Mouse (Mus musculus) MEL (cell line): ENCODE data around the gene Adamtsl4. TPM values are rescaled to one million over a fixed set of nuclear protein-coding genes. Genes with fewer than 3 reads are reported as not detected.

Source experiments
- DNase-seq: peaks from one replicate; pipeline ENCODE4 v3.0.0; 2011; ENCODE audit warnings: low read depth, low spot score
- H3K27ac ChIP-seq: 2 replicates; pipeline ENCODE4 v1.5.1; 2012; ENCODE audit warnings: low read depth, mild to moderate bottlenecking, control low read depth, low read length, moderate library complexity; ENCODE audit not compliant: control insufficient read depth
- H3K27me3 ChIP-seq, 2 experiments: fragments of 150-350 bp in 1 of 2; sonication (generic) in 1 of 2; 2 replicates each; pipeline ENCODE4 v1.6.1; 2012; ENCODE audit warnings: low read length in 2 of 2, mild to moderate bottlenecking in 2 of 2, improper control_type of control experiment in 1 of 2, moderate library complexity in 1 of 2; ENCODE audit not compliant: insufficient read depth in 2 of 2, control insufficient read depth in 1 of 2
- H3K36me3 ChIP-seq, 2 experiments: 2 replicates each; pipeline ENCODE4 v1.6.1; 2012 to 2014; ENCODE audit warnings: low read length in 2 of 2, improper control_type of control experiment in 1 of 2, inconsistent platforms in 1 of 2, mild to moderate bottlenecking in 1 of 2; ENCODE audit not compliant: insufficient read depth in 2 of 2, control insufficient read depth in 1 of 2
- H3K4me1 ChIP-seq, 2 experiments: fragments of 150-350 bp in 1 of 2; sonication (generic) in 1 of 2; 2 replicates each; pipeline ENCODE4 v1.6.1; 2012; ENCODE audit warnings: low read length in 2 of 2, improper control_type of control experiment in 1 of 2, mild to moderate bottlenecking in 1 of 2; ENCODE audit not compliant: insufficient read depth in 2 of 2, control insufficient read depth in 1 of 2
- H3K4me3 ChIP-seq, 2 experiments: fragments of 150-350 bp in 1 of 2; sonication (generic) in 1 of 2; 2 replicates each; pipeline ENCODE4 v1.5.1; 2012; ENCODE audit warnings: low read depth in 2 of 2, low read length in 2 of 2, mild to moderate bottlenecking in 2 of 2, moderate library complexity in 2 of 2, control low read depth in 1 of 2, improper control_type of control experiment in 1 of 2; ENCODE audit not compliant: control insufficient read depth in 1 of 2, insufficient read depth in 1 of 2
- H3K79me2 ChIP-seq: 2 replicates; pipeline ENCODE4 v1.6.1; 2012; ENCODE audit warnings: mild to moderate bottlenecking, low read length, moderate library complexity; ENCODE audit not compliant: control insufficient read depth, poor library complexity, insufficient read depth
- H3K9ac ChIP-seq: 2 replicates; pipeline ENCODE4 v1.6.1; 2012; ENCODE audit warnings: low read depth, mild to moderate bottlenecking, control low read depth, low read length, moderate library complexity; ENCODE audit not compliant: control insufficient read depth, poor library complexity, severe bottlenecking
- H3K9me3 ChIP-seq: fragments of 150-350 bp; sonication (generic); replicated peaks from 2 replicates; pipeline ENCODE4 v1.6.1; 2012; ENCODE audit warnings: mild to moderate bottlenecking, low read length, improper control_type of control experiment, moderate library complexity; ENCODE audit not compliant: insufficient read depth
- BHLHE40 ChIP-seq: IDR thresholded peaks from 2 replicates; pipeline ENCODE4 v1.6.1; 2012; ENCODE audit warnings: low read depth, mild to moderate bottlenecking, inconsistent platforms, low read length, improper control_type of control experiment, borderline replicate concordance
- CHD1 ChIP-seq: IDR thresholded peaks from 2 replicates; pipeline ENCODE4 v1.6.1; 2012; ENCODE audit warnings: low read depth, mild to moderate bottlenecking, inconsistent platforms, low read length, improper control_type of control experiment
- CHD2 ChIP-seq: IDR thresholded peaks from 2 replicates; pipeline ENCODE4 v1.6.1; 2011; ENCODE audit warnings: low read length, improper control_type of control experiment
- CTCF ChIP-seq, 3 experiments: IDR thresholded peaks in 2 of 3; conservative IDR thresholded peaks in 1 of 3; 2 replicates each; pipeline ENCODE4 v1.5.1; 2011 to 2012; ENCODE audit warnings: low read length in 3 of 3, low read depth in 2 of 3, mild to moderate bottlenecking in 2 of 3, improper control_type of control experiment in 1 of 3, inconsistent platforms in 1 of 3, mixed read lengths in 1 of 3, moderate library complexity in 1 of 3; ENCODE audit not compliant: control insufficient read depth in 1 of 3, insufficient read depth in 1 of 3, poor library complexity in 1 of 3, severe bottlenecking in 1 of 3
- E2F4 ChIP-seq: IDR thresholded peaks from 2 replicates; pipeline ENCODE4 v1.6.1; 2011; ENCODE audit warnings: low read depth, low read length, improper control_type of control experiment, borderline replicate concordance
- ELF1 ChIP-seq: IDR thresholded peaks from 2 replicates; pipeline ENCODE4 v1.6.1; 2014; ENCODE audit warnings: low read depth, mild to moderate bottlenecking, inconsistent platforms, low read length, improper control_type of control experiment, moderate library complexity
- EP300 ChIP-seq, 2 experiments: IDR thresholded peaks; 2 replicates each; pipeline ENCODE4 v1.6.1; 2011; ENCODE audit warnings: improper control_type of control experiment in 2 of 2, low read length in 2 of 2, low read depth in 1 of 2, mild to moderate bottlenecking in 1 of 2
- GABPA ChIP-seq: IDR thresholded peaks from 2 replicates; pipeline ENCODE4 v1.6.1; 2012; ENCODE audit warnings: low read depth, mild to moderate bottlenecking, inconsistent platforms, low read length, improper control_type of control experiment, moderate library complexity
- GATA1 ChIP-seq: IDR thresholded peaks from 2 replicates; pipeline ENCODE4 v1.6.1; 2011; ENCODE audit warnings: low read depth, low read length, improper control_type of control experiment
- HCFC1 ChIP-seq: IDR thresholded peaks from 2 replicates; pipeline ENCODE4 v1.6.1; 2012; ENCODE audit warnings: low read depth, mild to moderate bottlenecking, inconsistent platforms, low read length, improper control_type of control experiment, moderate library complexity
- JUND ChIP-seq: IDR thresholded peaks from 2 replicates; pipeline ENCODE4 v1.6.1; 2011; ENCODE audit warnings: low read depth, mild to moderate bottlenecking, improper control_type of control experiment, low read length
- KAT2A ChIP-seq: conservative IDR thresholded peaks from 2 replicates; pipeline ENCODE4 v1.6.1; 2012; ENCODE audit warnings: low read depth, low read length, improper control_type of control experiment, inconsistent platforms
- MAFK ChIP-seq: IDR thresholded peaks from 2 replicates; pipeline ENCODE4 v1.6.1; 2011; ENCODE audit warnings: low read depth, mild to moderate bottlenecking, low read length, improper control_type of control experiment, borderline replicate concordance
- MAX ChIP-seq: IDR thresholded peaks from 2 replicates; pipeline ENCODE4 v1.6.1; 2011; ENCODE audit warnings: low read length, improper control_type of control experiment
- MAZ ChIP-seq: IDR thresholded peaks from 2 replicates; pipeline ENCODE4 v1.6.1; 2012; ENCODE audit warnings: low read depth, mild to moderate bottlenecking, inconsistent platforms, low read length, improper control_type of control experiment
- MXI1 ChIP-seq: IDR thresholded peaks from 2 replicates; pipeline ENCODE4 v1.6.1; 2011; ENCODE audit warnings: mild to moderate bottlenecking, low read depth, low read length, improper control_type of control experiment
- MYC ChIP-seq: IDR thresholded peaks from 2 replicates; pipeline ENCODE4 v1.6.1; 2011; ENCODE audit warnings: low read depth, mild to moderate bottlenecking, low read length, improper control_type of control experiment, moderate library complexity
- NELFE ChIP-seq: IDR thresholded peaks from 2 replicates; pipeline ENCODE4 v1.6.1; 2011; ENCODE audit warnings: low read depth, low read length, improper control_type of control experiment
- NRF1 ChIP-seq: IDR thresholded peaks from 2 replicates; pipeline ENCODE4 v1.6.1; 2014; ENCODE audit warnings: low read depth, mild to moderate bottlenecking, inconsistent platforms, low read length, improper control_type of control experiment, moderate library complexity; ENCODE audit not compliant: poor library complexity, insufficient read depth, severe bottlenecking
- POLR2A ChIP-seq, 2 experiments: IDR thresholded peaks; 2 replicates each; pipeline ENCODE4 v1.6.1; 2011 to 2012; ENCODE audit warnings: low read length in 2 of 2, mild to moderate bottlenecking in 2 of 2, control low read depth in 1 of 2, improper control_type of control experiment in 1 of 2, low read depth in 1 of 2, moderate library complexity in 1 of 2; ENCODE audit not compliant: control insufficient read depth in 1 of 2, insufficient read depth in 1 of 2, poor library complexity in 1 of 2
- POLR2AphosphoS2 ChIP-seq: IDR thresholded peaks from 2 replicates; pipeline ENCODE4 v1.6.1; 2011; ENCODE audit warnings: low read length, improper control_type of control experiment
- POLR2AphosphoS5 ChIP-seq: IDR thresholded peaks from 2 replicates; pipeline ENCODE4 v1.6.1; 2012; ENCODE audit warnings: low read depth, borderline replicate concordance, mild to moderate bottlenecking, inconsistent platforms, low read length, moderate library complexity, mixed read lengths
- RAD21 ChIP-seq: IDR thresholded peaks from 2 replicates; pipeline ENCODE4 v1.6.1; 2011; ENCODE audit warnings: mild to moderate bottlenecking, low read depth, low read length, improper control_type of control experiment
- RCOR1 ChIP-seq: IDR thresholded peaks from 2 replicates; pipeline ENCODE4 v1.6.1; 2012; ENCODE audit warnings: low read depth, mild to moderate bottlenecking, inconsistent platforms, low read length, improper control_type of control experiment
- SIN3A ChIP-seq: IDR thresholded peaks from 2 replicates; pipeline ENCODE4 v1.6.1; 2012; ENCODE audit warnings: low read length, improper control_type of control experiment, inconsistent platforms
- SMC3 ChIP-seq: IDR thresholded peaks from 2 replicates; pipeline ENCODE4 v1.6.1; 2011; ENCODE audit warnings: low read depth, low read length, improper control_type of control experiment
- TAL1 ChIP-seq: IDR thresholded peaks from 2 replicates; pipeline ENCODE4 v1.6.1; 2012; ENCODE audit warnings: mild to moderate bottlenecking, inconsistent platforms, low read length, moderate library complexity, mixed read lengths
- TBP ChIP-seq: IDR thresholded peaks from 2 replicates; pipeline ENCODE4 v1.8.0; 2011; ENCODE audit warnings: low read depth, low read length, improper control_type of control experiment
- TCF12 ChIP-seq: IDR thresholded peaks from 2 replicates; pipeline ENCODE4 v1.6.1; 2014; ENCODE audit warnings: low read depth, mild to moderate bottlenecking, inconsistent platforms, low read length, improper control_type of control experiment, moderate library complexity
- UBTF ChIP-seq: IDR thresholded peaks from 2 replicates; pipeline ENCODE4 v1.6.1; 2012; ENCODE audit warnings: low read depth, mild to moderate bottlenecking, inconsistent platforms, low read length, improper control_type of control experiment, moderate library complexity, borderline replicate concordance; ENCODE audit not compliant: insufficient read depth
- USF1 ChIP-seq: IDR thresholded peaks from 2 replicates; pipeline ENCODE4 v1.6.1; 2014; ENCODE audit warnings: low read depth, mild to moderate bottlenecking, inconsistent platforms, low read length, improper control_type of control experiment, moderate library complexity
- USF2 ChIP-seq, 2 experiments: IDR thresholded peaks; 2 replicates each; pipeline ENCODE4 v1.6.1; 2011 to 2012; ENCODE audit warnings: improper control_type of control experiment in 2 of 2, low read length in 2 of 2, borderline replicate concordance in 1 of 2, inconsistent platforms in 1 of 2, low read depth in 1 of 2, mild to moderate bottlenecking in 1 of 2; ENCODE audit not compliant: insufficient read depth in 1 of 2
- ZC3H11A ChIP-seq: IDR thresholded peaks from 2 replicates; pipeline ENCODE4 v1.6.1; 2012; ENCODE audit warnings: low read depth, mild to moderate bottlenecking, inconsistent platforms, low read length, improper control_type of control experiment
- ZKSCAN1 ChIP-seq: IDR thresholded peaks from 2 replicates; pipeline ENCODE4 v1.6.1; 2012; ENCODE audit warnings: low read depth, mild to moderate bottlenecking, inconsistent platforms, low read length, improper control_type of control experiment, moderate library complexity
- ZMIZ1 ChIP-seq: IDR thresholded peaks from 2 replicates; pipeline ENCODE4 v1.6.1; 2012; ENCODE audit warnings: low read depth, mild to moderate bottlenecking, inconsistent platforms, low read length, improper control_type of control experiment, moderate library complexity
- ZNF384 ChIP-seq: IDR thresholded peaks from 2 replicates; pipeline ENCODE4 v1.6.1; 2012; ENCODE audit warnings: low read depth, mild to moderate bottlenecking, inconsistent platforms, low read length, improper control_type of control experiment
- polyA plus RNA-seq, 2 experiments: library from polyadenylated mRNA; stranded (reverse) in 1 of 2; unstranded in 1 of 2; fragments of >175 nt in 1 of 2; fragments of >200 nt in 1 of 2; gene quantifications; 2 replicates each; pipeline versions ENCODE4 v1.2.1 to v1.2.4; 2012; ENCODE audit warnings: low replicate concordance in 2 of 2, low read depth in 1 of 2; ENCODE audit not compliant: insufficient read length in 2 of 2, insufficient read depth in 1 of 2, missing spikeins in 1 of 2
- total RNA-seq: library from RNA; depleted of rRNA; stranded (reverse); fragments of 300-350 nt; gene quantifications from 2 replicates; pipeline ENCODE4 v1.2.3, GENCODE M21; 2012

The Adamtsl4 gene
- total and polyA plus RNA-seq, 3 experiments: 0.27 to 0.88 TPM; not detected in 1

DNA sequence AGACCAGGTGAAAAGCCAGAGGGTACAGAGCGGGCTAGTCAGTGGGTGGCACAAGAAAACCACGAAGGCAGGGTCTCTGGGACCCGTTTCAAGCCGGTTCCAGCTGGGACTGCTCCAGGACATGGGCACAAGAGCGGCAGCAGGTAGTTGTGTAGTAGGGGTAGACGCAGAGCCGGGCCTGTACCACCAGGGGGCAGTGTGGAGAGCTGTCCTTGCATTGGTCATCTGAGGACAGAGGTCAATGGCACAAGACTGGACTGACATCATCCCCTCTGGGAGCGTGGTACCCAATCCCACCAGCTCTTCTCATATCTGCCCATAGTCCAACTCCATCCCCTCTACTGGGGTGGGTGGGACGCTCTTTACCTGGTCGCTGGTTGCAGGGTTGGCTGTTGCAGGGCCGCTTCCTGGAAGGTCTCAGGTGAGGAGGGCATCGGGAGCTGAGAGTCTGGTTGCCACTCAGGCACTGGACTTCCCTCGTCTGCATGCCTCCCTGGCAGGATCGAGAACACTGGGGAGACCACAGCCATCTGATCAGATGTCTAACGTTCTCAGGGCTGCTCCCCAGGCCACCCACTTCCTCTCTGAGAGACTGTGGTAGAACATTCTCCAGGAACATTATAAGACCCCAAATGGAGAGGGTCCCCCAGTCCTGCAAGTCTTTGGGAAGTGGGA, 10.8 kb downstream of the Adamtsl4 start:
- Histone ChIP-seq H3K4me1 (peaks cover 36 to 51% of the 10 kb centered on the region in 2 experiments), H3K27ac (peak overlapping the region; percentile 2; the same call in 1 of the 2 replicates), H3K27me3 (no peaks in the 10 kb centered on the region), H3K9ac (peak overlapping the region; percentile 8; the same call in 1 of the 2 replicates), H3K36me3 (peaks cover 0 to 42% of the 10 kb centered on the region in 2 experiments; a peak in 2 of 4 replicates), H3K79me2 (peaks cover 13% of the 10 kb centered on the region), H3K4me3 (no peak overlapping the region), H3K9me3 (no peaks in the 10 kb centered on the region)
- DNase-seq: peak; percentile 78
- TF ChIP-seq MAZ: no peak
- TF ChIP-seq SMC3: peak; percentile 72
- no peak for TF ChIP-seq ZMIZ1
- no peak for TF ChIP-seq NRF1
- peak; percentile 55 for TF ChIP-seq MXI1
- TF ChIP-seq MYC: no peak
- TF ChIP-seq ELF1: 0 out of 2 replicates have a peak, but pooled peaks have one; percentile 7
- TF ChIP-seq GATA1: peak; percentile 25; the same call in 1 of the 2 replicates
- TF ChIP-seq UBTF: peak; percentile 55; the same call in 1 of the 2 replicates
- TF ChIP-seq EP300 (IDR thresholded peaks at IDR 0.05; ENCODE audit: low read depth in 1 of 2, low read length in 2 of 2): peak; percentile 49 to 59
- TF ChIP-seq ZNF384: no peak
- TF ChIP-seq POLR2AphosphoS2: peak; percentile 35; the same call in 1 of the 2 replicates
- no peak for TF ChIP-seq TBP
- TF ChIP-seq MAX: peak; percentile 42; the same call in 1 of the 2 replicates
- TF ChIP-seq POLR2A (IDR thresholded peaks at IDR 0.05; ENCODE audit: control insufficient read depth in 1 of 2, insufficient read depth in 1 of 2, low read depth in 1 of 2, low read length in 2 of 2, poor library complexity in 1 of 2): no peak
- TF ChIP-seq RCOR1: peak; percentile 30; the same call in 1 of the 2 replicates
- no peak for TF ChIP-seq USF1
- no peak for TF ChIP-seq GABPA
- TF ChIP-seq TAL1: no peak
- TF ChIP-seq USF2 (IDR thresholded peaks at IDR 0.05; ENCODE audit: borderline replicate concordance in 1 of 2, insufficient read depth in 1 of 2, low read depth in 1 of 2, low read length in 2 of 2): no peak
- peak; percentile 77; the same call in 1 of the 2 replicates for TF ChIP-seq POLR2AphosphoS5
- TF ChIP-seq MAFK: no peak
- no peak for TF ChIP-seq JUND
- no peak for TF ChIP-seq E2F4
- no peak for TF ChIP-seq BHLHE40
- TF ChIP-seq CTCF (IDR thresholded peaks at IDR 0.05 in 2 of 3, conservative IDR thresholded peaks at IDR 0.05 in 1 of 3; ENCODE audit: control insufficient read depth in 1 of 3, insufficient read depth in 1 of 3, low read depth in 2 of 3, low read length in 3 of 3, poor library complexity in 1 of 3, severe bottlenecking in 1 of 3): peak in 2 of 3 experiments; percentile 97 to 100; a peak in 4 of 6 replicates
- no peak for TF ChIP-seq HCFC1
- TF ChIP-seq NELFE: no peak; the same call in 1 of the 2 replicates
- no peak; the same call in 1 of the 2 replicates for TF ChIP-seq ZKSCAN1
- TF ChIP-seq TCF12: no peak
- TF ChIP-seq SIN3A: peak; percentile 52
- peak; percentile 30; the same call in 1 of the 2 replicates for TF ChIP-seq ZC3H11A
- no peak for TF ChIP-seq CHD2
- TF ChIP-seq RAD21: peak; percentile 17
- TF ChIP-seq KAT2A: no peak
- no peak for TF ChIP-seq CHD1
